Mouse (Mus musculus): ENCODE data around the gene Acoxl.

- no peak for TF ChIP-seq POLR2A (IDR thresholded peaks at IDR 0.05; ENCODE audit: insufficient read depth, low read depth, low read length)
- TF ChIP-seq CTCF (IDR thresholded peaks at IDR 0.05; ENCODE audit: insufficient read depth, low read depth, low read length), result no peak
These were observed 7.3 kb downstream of the Acoxl start for GRCm38 (mm10) chr2:127846008-127846407.

Measured in olfactory bulb, adult 2 months (tissue).